Mouse (Mus musculus) layer of hippocampus, postnatal 14 days (tissue): ENCODE measurements at regions not wholly inside any gene's neighbourhood (a gene's known extent, or its start where the extent isn't known, plus 50 kb on each side); places are given as distances from the start of the nearest gene placed in this dataset.

Experiments
- DNase-seq, 2 experiments: peaks; one replicate each; pipeline ENCODE4 v3.0.0; 2021 to 2022; ENCODE audit warnings: low spot score in 2 of 2, mixed read lengths in 1 of 2

- DNase-seq = no peak
Measured at GRCm38 (mm10) chr11:90088473-90088872, 58.3 kb downstream of the Tmem100 start.

- no peak for DNase-seq
Measured at GRCm38 (mm10) chr11:90094052-90094451, 63.9 kb downstream of the Tmem100 start.

- DNase-seq = peak; percentile 13 to 63
Measured at GRCm38 (mm10) chr11:90094700-90095355, 64.7 kb downstream of the Tmem100 start.

GRCm38 (mm10) chr11:90098471-90098870, 68.3 kb downstream of the Tmem100 start:
- DNase-seq = no peak

GRCm38 (mm10) chr11:90099178-90099577, 69.0 kb downstream of the Tmem100 start:
- no peak for DNase-seq

- DNase-seq = no peak
Measured at GRCm38 (mm10) chr11:90100161-90100560, 70.0 kb downstream of the Tmem100 start.

GRCm38 (mm10) chr11:90101284-90101683, 71.1 kb downstream of the Tmem100 start:
- DNase-seq = no peak

- DNase-seq = no peak
Measured at GRCm38 (mm10) chr11:90106063-90106798, 76.1 kb downstream of the Tmem100 start.

GRCm38 (mm10) chr11:90109681-90110111, 77.8 kb upstream of the Gm45716 start:
- no peak for DNase-seq

- no peak for DNase-seq
Measured at GRCm38 (mm10) chr11:90110170-90110569, 77.3 kb upstream of the Gm45716 start.

- no peak for DNase-seq
Measured at GRCm38 (mm10) chr11:90112174-90112573, 75.3 kb upstream of the Gm45716 start.

- no peak for DNase-seq
Measured at GRCm38 (mm10) chr11:90116676-90117663, 70.5 kb upstream of the Gm45716 start.

- no peak for DNase-seq
Measured at GRCm38 (mm10) chr11:90117664-90118295, 69.7 kb upstream of the Gm45716 start.

GRCm38 (mm10) chr11:90121902-90122301, 65.6 kb upstream of the Gm45716 start:
- no peak for DNase-seq

- no peak for DNase-seq
Measured at GRCm38 (mm10) chr11:90122709-90123108, 64.8 kb upstream of the Gm45716 start.

GRCm38 (mm10) chr11:90123851-90124250, 63.6 kb upstream of the Gm45716 start:
- no peak for DNase-seq

GRCm38 (mm10) chr11:90126289-90126688, 61.2 kb upstream of the Gm45716 start:
- no peak for DNase-seq

- no peak for DNase-seq
Measured at GRCm38 (mm10) chr11:90128865-90129415, 58.5 kb upstream of the Gm45716 start.

GRCm38 (mm10) chr11:90129793-90130624, 57.5 kb upstream of the Gm45716 start:
- no peak for DNase-seq

GRCm38 (mm10) chr11:90130635-90131034, 56.8 kb upstream of the Gm45716 start:
- DNase-seq = peak; percentile 16 to 44
